Mouse (Mus musculus) thymus, postnatal 25 days (tissue): ENCODE measurements at regions not wholly inside any gene's neighbourhood (a gene's known extent, or its start where the extent isn't known, plus 50 kb on each side); places are given as distances from the start of the nearest gene placed in this dataset.

Experiments used
- DNase-seq: peaks from one replicate; pipeline ENCODE4 v3.0.0; 2022

GRCm38 (mm10) chr11:82579841-82580415 lies 184.2 kb downstream of the Cct6b start:
- no peak for DNase-seq

DNA sequence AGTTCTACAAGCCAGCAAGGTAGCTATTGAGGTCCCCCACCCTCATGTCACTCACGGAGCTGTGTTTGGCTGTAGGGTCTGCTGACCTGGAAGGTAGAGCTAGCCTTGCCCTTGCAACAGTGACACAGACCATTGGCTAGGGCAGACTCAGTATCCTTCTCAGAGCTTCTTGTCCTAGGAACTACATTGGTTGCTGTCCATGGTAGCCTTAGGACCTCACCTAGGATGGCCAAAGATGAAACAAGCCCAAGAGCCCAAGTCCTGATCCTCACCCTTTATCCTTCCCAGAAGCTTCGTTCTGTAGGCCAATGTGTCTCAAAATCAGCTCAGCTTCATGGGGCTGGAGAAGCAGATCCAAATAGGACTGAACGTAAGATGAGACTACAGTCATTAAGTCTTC lies 187.3 kb downstream of the Tmem132e start:
- DNase-seq = no peak

DNA sequence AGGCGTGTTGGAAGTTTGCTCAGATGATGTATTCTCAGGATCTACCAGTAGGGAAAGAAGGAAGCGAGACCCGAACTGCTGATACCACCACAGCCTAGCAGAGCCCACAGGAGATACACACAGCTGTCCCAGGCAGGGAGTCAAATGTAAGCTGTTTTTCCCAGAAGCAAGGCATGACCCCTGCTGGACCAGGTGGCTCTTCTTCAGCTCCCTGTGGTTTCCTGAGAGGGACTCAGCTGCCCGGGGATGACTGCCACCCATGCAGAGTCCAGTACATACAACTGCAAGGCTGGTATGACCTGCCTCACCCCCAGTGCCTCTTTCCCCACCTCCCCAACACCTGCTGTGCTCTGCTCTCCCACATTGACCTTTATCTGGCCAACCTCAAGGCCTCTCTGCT lies 184.4 kb downstream of the Tmem132e start:
- DNase-seq = no peak

DNA sequence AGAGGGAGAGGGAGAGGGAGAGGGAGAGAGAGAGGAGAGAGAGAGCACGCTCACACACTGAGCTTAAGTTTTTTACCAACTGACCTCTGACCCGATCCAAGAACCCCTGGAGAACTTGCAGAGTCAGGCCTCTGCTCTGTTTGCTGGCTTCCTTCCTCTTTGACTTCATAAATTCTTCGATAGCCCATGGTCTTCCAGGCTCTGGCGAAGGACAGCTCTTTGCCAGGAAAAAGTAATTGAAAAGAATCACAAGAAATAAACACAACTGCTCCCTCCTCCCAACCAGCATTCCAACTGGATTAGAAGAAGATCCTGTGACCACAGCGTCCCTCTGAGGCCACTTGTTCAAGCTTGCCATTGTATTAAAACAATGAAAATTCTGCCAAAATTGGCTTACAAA lies 182.8 kb downstream of the Tmem132e start:
- DNase-seq = no peak

GRCm38 (mm10) chr11:82569819-82570218 lies 181.1 kb downstream of the Tmem132e start:
- DNase-seq = no peak

GRCm38 (mm10) chr11:82568219-82568676 lies 179.5 kb downstream of the Tmem132e start:
- DNase-seq = no peak

- no peak for DNase-seq
Observed at GRCm38 (mm10) chr11:82567014-82567685, 178.4 kb downstream of the Tmem132e start.

DNA sequence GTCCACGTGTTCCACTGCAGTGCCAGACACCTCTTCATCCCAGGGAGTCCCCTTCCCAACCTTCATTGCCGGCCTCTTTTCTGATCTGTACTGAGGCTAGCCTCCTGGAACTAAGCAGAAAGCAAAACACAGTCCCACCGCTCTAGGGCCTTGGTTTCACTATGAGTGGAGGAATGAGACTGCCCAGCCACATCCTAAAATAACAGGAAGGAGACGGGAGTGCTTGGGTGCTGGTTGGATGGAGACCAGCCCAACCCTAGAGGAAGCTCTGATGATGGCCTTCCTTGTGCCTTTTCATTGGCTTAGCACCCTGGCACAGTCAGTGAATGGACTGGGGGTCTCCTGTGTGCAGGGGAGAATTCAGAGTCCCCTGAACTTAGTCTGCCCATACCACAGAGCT lies 177.4 kb downstream of the Tmem132e start:
- DNase-seq = no peak

DNA sequence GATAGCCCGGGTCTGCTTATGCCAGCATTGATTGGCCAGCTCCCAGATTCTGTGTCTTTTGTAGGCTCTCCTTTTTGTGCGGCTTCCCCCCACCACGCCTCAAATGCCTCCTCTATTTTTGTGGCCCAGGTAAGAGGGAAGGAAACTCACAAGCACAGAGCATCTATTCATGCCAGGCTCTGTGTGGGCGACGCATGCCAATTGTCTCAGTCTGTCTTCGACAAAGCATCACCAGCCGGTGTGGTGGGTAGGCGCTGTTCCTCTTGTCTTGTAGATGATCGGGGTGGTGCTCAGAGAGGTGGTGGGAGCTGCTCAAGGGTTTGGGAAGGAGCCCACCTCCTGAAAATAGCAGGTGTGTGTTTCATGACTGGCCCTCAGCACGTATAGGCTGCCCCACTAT lies 175.5 kb downstream of the Tmem132e start:
- DNase-seq = no peak

GRCm38 (mm10) chr11:82542028-82542427 lies 153.3 kb downstream of the Tmem132e start:
- DNase-seq = no peak

- no peak for DNase-seq
Observed at GRCm38 (mm10) chr11:82541376-82541775, 152.7 kb downstream of the Tmem132e start.

GRCm38 (mm10) chr11:82537931-82538330 lies 149.2 kb downstream of the Tmem132e start:
- DNase-seq = no peak

- no peak for DNase-seq
Observed at GRCm38 (mm10) chr11:82523200-82523802, 134.6 kb downstream of the Tmem132e start.

GRCm38 (mm10) chr11:82521383-82521782 lies 132.7 kb downstream of the Tmem132e start:
- DNase-seq = no peak

GRCm38 (mm10) chr11:82518691-82519090 lies 130.0 kb downstream of the Tmem132e start:
- no peak for DNase-seq

DNA sequence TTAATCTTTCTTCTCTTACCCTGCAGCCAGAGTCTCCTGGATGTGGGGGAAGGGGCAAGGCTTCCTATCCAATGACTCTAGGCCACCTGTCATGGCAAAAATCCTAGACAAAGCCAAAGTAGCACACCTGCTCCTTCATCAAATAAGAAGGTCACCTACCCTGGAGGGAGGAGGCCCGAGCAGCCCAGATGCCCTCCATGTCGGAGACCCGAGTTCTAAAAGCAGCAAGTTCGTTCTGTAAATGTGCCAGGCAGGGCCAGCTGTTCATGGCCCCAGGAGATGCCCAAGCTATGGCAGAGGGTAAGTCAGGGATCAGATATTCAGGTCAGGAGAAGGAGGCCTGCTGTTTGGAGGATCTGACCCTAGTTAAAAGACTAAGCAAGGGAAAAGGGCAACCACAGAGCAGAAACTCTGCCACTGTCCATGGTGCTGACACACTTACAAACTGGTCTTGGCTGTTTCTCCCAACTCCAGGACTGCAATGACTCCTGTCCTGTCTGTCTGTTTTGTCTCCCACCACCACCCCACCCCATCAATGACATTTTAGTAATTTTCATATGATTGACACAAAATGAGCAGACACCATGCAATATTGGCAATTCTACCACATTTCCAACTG lies 125.9 kb downstream of the Tmem132e start:
- no peak for DNase-seq

- DNase-seq = no peak
Observed at GRCm38 (mm10) chr11:82508564-82508963, 119.9 kb downstream of the Tmem132e start.
